Mouse (Mus musculus) telencephalon, adult 2 months (tissue): ENCODE data around the gene Fbxo41.
"Not testable (repeated sequence)": the region's sequence is repeated elsewhere in the genome, so short reads cannot be mapped to it uniquely, and the experiment has no call there.

ENCODE experiments used
- DNase-seq: peaks from one replicate; pipeline ENCODE4 v3.0.0-alpha.2; 2011; ENCODE audit warnings: low read depth, low spot score

Fbxo41 gene

DNA sequence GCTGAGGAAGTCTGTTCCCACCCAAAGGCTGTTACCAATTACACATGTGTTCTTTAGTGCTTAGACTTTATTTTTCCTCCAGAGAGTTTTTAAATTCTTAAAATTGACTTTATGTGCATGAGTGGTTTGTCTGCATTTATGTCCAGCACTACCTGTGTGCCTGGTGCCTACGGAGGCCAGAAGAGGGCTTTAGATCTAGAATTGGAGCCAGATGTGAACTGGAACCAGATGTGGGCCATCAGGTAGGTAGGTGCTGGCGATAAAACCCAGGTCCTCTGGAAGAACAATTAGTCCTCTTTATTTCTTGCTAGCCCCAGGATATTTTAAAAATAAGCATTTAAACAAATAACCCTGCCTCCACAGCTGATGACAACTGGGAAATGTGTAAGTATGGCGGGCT, 11.2 kb downstream of the Fbxo41 start:
- no peak for DNase-seq

DNA sequence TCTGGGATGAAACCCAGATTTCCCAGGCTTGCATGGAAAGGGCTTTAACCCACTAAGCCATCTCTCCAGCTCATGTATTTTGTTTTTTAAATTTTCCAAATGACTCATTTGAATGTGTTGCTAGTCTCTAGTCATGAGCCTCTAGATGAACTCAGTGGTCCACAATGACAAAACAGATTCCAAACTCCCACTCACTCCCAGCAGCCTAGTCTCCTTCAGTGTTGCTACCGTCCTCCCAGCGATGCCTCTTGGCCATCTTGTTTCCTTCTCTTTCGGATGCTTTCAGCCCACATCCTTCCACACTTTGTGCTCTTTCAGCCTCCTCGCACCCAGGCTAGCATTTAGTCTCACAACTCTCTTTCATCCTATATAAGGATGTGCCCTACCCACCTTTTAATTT, 12.5 kb downstream of the Fbxo41 start:
- no peak for DNase-seq

DNA sequence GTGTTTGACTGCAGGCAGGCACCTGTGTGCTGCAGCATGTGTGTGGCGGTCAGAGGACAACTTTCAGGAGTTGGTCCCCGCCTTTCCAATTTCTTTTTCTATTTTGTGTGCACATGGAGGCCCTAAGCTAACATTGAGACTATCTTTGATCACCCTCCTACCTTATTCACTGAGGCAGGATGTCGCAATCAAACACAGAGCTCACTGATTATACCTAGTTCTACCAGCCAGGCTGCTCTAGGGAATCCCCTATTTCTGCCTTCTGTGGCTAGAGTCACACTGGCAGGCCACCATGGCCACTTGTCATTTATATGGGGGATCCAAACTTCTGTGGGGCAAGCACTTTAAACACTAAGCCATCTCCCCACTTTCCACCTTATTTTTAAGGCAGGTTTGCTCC, 13.1 kb downstream of the Fbxo41 start:
- DNase-seq = no peak

DNA sequence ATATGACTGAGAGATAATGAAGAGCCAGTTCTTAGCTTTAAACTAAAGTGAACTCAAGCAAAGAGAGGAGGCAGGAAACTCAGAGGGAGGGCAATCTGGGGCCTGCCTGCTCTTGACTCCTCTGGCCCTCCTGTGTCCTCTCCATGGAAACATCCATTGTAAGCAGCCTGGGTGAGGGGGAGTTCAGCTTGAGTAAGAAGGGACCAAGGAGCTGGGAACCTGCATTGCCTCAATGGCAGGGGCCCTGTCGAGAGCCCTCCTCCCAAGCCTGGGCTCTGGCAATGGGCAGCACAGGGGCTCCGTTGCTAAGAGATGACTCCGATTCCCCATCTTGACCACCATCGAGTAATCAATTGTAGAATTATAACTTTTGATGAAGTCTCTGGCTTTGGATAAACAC, 14.3 kb downstream of the Fbxo41 start:
- DNase-seq = no peak

DNA sequence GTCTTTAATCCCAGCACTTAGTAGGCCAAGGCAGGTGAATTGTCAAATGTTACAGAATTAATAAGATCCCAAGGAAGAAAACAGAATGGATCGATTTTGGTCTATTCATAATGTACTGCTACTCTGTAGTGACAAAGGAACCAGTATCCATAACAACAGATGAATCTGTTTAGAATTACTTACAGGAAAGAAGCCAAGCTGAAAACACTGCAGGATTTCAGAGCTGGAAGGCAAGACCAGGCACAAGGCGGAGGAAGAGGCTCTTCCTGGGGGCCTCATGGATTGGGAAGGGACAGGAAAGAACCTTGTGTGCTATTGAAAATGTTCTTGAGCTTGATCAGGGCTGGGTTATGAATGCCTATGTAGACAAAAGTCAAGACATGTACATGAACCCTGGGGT, 17.1 kb downstream of the Fbxo41 start:
- no peak for DNase-seq

DNA sequence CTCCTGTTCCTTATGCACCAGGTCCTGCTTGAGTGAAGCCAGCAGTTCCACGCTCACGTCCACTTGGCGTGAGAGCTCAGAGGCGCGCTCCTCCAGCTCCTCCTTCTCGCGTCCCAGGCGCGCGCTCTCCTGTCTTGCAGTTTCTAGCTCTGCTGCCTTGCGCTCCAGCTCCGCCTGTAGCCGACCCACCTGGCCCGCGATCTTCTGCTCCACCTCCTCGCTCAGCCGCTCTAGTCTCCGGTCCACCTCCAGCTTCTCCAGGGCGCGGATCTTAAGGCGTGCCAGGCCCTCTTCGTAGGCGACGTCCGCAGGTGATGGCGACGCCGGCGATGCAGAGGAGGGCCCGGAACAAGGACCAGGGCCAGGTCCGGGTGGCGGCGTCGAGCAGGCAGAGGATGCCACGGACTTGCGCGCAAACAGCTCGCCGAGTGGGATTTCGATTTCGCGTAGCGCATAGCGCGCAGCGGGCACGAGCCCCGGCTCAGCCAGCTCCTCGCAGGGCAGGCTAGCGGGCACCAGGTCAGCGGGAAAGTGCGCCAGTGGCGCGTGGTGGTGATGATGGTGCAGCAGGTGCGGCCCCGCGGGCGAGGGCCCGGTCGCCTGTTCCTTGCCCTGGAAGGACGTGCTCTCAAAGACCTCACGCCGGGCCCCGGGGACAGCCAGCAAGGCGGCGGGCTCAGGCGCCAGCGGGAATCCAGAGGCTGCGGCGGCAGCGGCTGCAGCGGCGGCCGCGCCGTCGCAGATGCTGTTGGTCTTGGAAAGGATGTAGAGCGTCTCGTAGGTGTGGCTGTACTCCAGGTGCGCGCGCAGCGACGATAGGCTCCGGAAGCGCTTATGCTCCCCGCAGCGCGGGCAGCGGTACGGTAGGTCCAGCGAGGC, 18.7 kb downstream of the Fbxo41 start:
- no peak for DNase-seq

DNA sequence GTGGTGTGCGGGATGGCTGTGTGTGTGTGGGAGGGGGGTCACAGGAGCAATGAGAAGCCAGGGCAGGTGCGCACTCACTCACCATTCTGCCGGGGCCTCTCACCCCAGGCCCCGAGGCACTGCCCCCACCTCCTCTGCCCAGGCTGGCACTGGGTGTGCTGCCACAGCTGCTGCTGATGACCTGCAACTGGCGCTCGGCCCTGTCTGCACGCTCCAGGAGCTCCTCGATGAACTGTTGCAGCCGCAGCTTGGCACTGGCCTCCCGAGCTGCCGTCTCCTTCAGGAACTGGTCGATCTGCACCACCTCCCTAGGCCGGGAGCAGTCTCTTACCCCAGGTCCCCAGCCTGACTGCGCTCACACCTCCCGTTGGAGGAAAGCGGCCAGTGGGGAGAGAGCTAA, 22.1 kb downstream of the Fbxo41 start:
- DNase-seq = no peak

DNA sequence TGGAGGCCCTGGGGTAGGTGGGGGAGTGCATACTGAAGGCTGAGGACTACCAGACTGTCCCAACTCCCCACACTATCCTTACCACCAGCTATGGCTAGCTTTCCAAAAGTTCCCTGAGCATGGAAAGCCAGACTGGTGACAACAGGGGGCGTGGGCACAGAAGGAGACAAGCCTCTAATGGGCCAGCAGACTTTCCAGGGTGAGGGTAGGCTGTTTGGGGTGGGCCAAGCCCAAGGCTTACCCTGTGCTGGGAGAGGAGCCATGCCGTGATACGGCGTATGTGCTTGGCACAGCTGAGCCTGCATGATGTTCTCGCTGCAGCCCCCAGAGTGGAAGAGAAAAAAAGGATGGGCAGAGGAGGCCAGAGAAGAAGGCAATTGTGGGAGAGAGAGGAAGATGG, 22.8 kb downstream of the Fbxo41 start:
- no peak for DNase-seq

DNA sequence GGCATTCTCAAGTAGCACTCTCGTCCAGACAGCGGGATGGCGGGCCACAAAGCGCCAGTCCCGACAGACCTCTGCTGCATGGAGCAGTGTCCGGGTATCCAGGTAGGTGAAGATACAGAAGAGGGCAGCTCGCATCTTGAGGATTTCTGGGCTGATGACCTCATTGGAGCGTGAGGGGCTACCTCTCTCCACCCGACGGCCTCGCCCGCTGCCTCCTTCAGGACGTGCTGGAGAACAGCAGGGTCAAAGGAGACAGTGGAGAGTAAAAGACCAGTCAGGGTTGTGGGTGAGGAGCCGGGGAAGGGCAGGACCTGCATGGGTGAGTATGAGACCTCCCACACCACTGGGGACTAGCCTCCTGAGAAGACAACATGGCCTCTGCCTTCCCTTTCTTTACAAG, 24.4 kb downstream of the Fbxo41 start:
- no peak for DNase-seq

DNA sequence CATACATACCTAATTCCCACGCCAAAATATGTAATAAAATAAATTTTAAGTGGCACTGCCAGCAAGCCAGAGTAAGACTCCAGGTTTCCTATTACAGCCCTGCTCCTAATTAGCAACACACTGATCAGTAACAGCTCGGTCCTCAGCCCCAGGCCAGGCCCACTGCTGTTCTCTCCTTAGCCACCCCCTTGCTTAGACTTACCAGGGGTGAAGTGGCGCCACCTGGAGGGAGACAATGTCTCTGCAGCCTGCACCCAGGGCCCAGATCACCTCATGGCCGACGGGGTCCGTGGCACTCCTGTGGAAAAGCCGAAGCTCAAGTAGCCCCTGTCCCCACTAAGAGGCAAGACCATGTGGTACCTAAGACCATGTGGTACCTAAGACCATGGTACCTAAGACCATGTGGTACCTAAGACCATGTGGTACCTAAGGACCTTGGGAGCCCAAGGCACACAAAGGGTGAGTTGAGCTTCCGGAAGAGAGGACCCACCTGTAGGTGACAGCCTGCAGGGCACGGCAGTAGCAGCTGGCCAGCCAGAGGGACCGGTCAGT, 25.4 kb downstream of the Fbxo41 start:
- no peak for DNase-seq

DNA sequence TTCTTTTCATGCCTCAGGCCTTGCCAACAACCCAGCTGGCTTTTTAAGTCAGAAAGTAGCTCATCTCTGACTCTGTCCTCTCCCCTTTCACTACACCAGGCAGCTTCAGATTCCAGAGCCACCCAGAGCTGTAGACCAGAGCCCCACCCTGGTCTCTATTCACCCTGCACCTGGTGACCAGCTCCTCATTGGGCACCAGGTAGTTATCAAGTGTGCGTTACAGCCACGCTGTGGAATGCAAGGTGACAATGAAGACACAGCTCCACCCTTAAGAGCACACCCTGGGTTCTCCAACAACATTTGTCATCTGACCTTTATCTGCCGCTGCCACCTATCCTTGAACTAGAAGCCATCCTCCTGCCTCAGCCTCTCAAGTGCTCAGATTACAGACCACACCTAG, 27.2 kb downstream of the Fbxo41 start:
- DNase-seq = no peak

DNA sequence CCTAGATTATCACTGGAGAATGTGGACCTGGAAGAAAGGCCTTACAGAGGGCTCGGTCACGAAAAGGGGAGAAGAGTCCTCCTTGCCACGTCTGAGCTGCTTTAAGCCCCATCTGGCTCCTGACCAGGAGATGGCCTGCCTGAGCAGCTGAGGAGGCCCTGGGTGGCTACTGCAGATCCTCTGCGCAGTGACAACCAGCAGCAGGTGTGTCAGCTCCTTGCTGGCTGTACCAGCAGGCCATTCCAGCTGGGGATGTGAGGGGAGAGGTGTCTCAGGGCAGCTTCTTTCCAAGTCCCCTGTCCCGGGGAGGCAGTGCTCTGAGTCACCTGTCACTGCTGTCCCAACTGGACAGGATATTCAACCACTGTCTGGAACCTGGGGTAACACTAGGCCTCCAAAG, 30.3 kb downstream of the Fbxo41 start:
- no peak for DNase-seq

DNA sequence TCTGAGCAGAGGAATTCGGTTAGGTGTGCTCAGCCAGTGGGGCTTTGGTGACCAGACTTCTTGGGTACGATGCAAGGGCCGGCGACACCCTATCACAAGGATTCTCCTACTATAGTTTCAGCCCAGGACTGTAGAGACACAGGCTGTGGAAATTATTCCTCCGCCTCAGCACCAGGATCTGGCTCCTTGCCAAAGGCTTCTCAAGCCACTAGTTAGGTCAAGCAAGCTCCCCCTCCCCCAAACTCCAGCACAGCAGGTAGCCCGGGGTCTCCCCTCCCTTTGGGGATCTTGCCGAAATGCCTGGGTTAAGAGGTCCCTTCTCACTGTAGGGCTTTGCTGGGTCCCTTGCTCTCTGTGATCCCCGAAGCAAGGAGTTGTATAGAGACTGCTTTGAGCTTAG, 30.8 kb downstream of the Fbxo41 start:
- DNase-seq = no peak

DNA sequence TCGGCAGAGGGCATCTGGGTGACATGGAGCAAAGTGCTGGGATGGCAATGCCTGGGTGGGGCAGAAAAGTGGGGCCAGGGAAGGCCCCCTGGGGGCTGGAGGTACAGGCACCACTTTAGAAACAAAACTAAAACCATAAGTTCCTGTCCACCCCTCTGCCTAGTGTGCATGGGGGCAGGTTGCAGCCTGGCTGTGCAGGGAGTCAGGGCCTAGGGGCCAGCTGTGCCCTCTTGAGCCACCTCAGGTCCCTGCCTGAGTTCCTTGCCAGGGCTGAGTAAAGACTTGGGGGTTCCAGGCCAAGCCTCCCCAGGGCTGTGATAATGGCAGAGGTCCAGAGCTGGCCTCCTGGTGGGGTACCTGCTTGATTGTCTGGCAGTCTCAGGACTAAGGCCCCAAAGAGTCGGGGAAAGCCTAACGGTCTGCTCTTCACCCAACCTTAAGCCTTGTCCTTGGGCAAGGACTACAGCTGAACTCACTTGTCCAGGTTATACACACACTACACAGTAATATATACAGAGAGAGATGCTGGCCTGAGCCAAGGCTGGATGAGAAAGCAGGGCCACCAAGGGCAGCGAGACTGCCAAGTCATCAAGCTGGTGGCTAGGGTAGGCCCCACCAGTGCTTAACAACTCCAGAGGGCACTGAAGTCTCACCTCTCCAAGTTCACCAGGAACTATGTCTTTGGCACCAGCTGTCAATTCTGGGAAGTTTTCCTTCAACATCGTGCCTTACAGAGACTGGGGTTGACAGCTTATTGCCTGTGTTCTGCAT, 32.9 kb downstream of the Fbxo41 start:
- no peak for DNase-seq

DNA sequence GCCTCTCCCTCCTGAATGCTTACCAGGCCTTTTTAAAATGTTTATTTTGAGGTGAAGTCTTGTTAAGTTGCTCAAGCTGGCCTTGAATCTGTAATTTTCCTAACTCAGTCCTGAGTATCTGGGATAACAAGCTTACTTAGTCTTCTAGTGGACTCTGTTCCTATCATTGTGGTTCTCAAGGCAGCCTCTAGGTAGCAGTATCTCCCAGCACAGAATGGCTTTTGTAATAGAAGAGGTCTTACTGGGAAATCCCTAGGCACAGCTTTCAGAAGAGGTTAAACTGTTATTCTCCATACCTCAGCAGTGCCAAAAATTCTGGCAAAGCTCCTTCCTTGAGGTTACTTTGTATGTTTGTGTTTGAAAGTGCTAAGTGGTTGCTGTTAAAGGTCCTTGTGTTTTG, 37.4 kb downstream of the Fbxo41 start:
- DNase-seq = no peak

DNA sequence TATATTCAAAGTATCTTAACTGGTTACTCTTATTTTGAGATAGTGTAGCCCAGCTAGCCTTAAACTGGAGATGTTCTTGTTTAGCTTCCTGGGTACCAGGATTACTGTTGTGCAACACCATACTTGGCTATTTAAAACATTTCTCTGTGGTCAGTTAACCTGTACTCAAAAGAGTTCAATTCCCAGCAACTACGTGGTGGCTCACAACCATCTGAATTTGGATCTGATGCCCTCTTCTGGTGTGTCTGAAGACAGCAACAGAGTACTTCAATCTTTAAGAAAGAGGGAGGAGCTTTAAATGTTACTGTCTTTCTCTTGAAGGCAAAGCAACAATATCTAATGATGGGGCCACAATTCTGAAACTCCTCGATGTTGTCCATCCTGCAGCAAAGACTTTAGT, 43.2 kb downstream of the Fbxo41 start:
- no peak for DNase-seq

DNA sequence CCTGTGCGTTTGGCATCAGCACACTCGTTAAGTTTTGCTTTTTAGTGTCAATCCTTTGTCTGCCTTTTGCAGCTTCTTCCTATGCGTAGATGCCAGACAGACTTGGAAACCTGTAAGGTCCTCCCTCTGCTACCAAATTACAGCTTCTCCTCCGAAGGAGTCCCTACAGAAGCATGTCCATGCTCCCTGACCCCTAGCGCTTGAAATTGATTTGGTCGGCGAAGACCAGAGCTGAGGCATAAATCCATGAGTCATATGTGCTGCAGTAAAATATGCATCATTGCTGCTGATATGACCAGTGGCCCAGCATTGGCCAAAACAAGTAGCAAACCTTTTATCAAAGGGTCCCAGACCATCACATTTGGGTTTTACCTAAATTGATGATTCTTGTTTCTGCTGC, 50.0 kb downstream of the Fbxo41 start:
- no peak for DNase-seq

DNA sequence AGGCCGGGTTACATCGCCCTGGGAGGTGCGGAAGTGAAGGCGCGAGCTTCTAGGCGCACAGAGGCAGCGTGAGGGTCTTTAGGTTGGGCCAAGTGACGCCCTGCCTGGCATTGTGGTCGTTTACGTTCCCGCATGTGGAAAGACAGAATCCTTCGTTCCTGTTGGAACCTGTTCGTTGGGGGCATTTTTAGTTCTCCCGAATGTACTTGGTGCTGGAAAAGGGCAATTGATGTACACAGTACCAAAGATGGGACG, 50.5 kb downstream of the Fbxo41 start:
- DNase-seq = no peak

DNA sequence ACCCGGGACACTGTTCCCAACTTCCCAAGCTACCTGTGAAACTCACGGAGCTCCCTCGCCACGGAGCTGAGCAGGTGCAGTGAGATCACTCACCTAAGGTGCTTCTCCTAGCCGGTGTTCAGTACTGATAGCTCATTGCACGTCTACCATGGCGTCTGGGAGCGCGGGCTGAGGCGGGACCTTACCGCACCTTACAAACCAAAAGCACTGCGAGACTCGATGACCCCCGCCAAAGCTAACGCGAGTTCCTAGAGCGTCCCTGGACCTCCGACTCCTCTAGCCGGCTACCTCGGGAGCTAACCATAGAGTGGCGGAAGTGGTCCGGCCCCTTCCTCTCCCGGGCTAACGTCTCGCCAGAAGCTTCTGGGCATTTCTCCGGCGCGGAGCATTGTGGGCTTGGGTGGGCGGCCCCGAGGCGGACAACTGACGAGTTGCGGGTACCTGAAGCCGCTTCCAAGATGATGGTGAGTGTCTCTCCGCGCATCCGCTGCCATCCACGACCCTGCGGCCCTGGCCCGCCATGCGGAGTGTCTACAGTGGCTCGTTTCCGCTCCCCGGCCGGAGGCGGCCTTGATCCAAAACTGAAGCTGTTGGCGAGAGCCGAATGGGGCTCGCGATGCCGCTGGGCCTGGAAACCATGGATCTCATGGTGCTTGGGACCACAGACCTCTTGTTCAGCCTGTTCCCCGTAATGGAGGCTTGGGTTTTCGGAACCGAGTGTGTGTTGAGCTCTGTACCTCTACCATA, 51.0 kb downstream of the Fbxo41 start, which contains the start of gene Pradc1:
Gene Pradc1, minus strand, starts transcription at position 307 of the 747 bp plus-strand sequence.
- peak; percentile 99 for DNase-seq

DNA sequence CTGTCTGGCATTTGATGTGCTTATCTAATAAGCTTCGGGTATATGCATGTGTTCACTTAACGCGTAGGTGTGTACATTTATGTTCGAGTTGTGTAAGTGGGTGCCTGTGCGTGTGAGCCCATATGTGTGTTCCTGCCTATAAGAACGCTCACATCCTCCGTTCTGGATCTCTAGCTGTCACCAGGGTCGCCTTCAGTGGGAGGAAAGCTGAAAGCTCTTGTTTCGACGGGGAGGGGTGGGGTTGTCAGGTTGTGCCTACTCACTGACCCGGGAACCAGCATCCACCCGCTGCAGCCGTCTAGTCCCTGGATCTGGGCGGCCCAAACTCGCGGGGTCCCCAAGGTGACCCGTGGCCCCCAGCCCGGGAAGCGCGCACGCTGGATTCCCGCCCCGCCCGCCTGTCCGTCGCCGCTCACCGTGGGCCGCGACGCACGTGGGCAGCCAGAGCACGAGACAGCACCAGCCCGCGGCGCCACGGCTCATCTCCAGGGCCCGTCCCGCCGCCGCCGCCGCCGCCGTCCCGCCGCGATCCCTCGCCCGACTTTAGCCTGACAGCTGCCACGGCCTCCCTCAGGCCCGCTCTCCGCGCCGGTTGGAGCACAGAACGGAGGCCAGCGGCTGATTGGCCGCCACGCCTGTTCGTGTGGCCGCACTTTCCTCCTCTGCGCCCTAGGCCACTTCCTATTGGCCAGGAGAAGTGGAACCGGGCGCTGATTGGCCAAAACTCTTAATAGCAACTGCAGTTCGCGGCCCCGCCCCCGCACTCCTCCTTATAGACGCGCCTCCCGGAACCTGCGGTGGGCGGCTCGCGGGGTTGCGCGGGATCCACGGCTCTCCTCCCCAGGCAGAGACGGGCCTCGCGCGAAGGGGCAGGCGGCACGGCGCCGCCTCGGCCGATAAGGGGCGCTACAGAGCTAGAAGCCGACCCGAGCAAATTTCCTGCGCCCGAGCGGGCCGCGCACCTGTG, 51.8 kb downstream of the Fbxo41 start, which contains the start of gene Cct7:
Gene Cct7, plus strand, starts transcription at position 818 of the 967 bp plus-strand sequence.
- DNase-seq = peak; percentile 98

DNA sequence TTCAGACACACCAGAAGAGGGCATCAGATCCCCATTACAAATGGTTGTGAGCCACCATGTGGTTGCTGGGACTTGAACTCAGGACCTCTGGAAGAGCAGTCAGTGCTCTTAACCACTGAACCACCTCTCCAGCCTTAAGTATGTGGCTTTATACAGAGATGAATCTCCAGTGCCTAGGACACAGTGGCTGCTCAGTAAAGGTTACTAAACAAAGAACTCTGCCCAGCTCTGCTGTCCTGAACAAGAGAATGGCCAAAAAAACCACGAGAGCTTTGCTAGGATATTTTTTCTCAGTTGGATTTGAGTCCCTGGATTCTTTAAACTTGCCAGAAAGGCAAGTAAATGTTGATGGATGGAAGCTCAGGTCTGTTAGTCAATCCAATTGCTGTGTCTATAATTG, 52.7 kb downstream of the Fbxo41 start:
- DNase-seq = not testable (repeated sequence)
